Mouse (Mus musculus) CD8-positive naive resting alpha-beta T cell, adult 57 days (primary cell): Measurements from ENCODE around the gene Cebpzos. TPM values are rescaled to one million over a fixed set of nuclear protein-coding genes. Genes with fewer than 3 reads are reported as not detected.

Source experiments
- total RNA-seq: library from RNA; stranded (reverse); gene quantifications from one replicate; pipeline ENCODE4 v1.2.4, GENCODE M21; 2023

Gene Cebpzos
- 8.8 TPM for total RNA-seq

DNA sequence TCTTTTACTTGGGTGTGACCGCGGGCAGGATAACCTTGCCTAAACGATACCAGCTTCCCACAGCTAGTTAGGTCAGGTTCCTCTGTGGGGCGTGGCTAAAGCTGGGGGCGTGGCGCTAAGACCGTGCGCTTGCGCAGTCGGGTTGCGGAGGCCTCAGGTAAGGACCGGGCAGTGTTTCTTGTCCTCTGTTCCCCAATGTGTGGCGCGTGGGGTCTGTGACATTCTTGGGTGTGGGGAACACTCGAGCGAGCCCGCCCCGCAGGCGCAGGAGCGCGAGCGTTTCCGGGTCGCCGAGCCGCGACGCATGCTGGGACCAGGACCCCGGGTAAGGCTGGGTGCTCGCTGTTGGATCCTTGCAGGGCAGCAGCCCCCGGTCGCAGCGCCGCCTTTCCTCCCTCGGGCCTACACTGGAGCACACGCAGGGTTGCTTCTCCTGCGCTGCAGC lies at the start of gene Cebpzos:
Cebpzos (plus strand) TSS at position 132 of the 445 bp plus-strand sequence.

DNA sequence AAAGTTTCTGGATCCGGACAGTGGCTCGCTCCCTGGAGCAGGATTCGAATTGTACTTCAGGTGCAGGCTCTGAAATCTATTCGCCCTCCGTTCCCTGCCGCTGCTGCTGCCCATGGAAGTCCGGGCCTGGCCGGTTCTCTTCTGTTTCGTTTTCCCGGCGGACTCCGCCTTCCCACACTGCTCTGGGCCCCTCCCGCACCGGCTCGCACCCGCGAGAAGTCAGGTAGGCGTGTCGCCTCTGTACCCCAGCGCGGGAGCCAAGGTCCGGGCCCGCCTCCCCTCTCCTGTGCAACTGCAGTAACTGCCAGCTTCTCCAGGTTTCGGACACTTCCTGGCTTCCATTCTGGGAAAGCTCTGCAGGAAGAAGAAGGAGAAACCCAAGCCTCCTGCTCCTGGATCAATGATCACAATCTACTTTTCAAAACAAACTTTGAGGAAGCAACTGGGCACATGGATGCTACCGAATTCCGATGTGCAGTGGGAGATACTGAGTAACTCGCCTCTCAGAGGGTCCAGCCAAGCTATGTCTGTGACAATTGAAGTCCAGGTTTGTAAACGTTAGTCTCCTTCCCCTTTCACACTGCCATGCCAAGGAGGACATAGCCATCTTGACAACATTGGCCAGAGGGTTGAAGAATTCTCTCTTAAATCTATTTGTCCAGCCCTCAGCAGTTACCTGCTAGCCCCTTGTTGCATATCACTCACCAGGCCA lies 33.7 kb upstream of the Cebpzos start, which contains the start of gene Eif2ak2:
Eif2ak2 (minus strand) TSS at position 173 of the 712 bp plus-strand sequence.

DNA sequence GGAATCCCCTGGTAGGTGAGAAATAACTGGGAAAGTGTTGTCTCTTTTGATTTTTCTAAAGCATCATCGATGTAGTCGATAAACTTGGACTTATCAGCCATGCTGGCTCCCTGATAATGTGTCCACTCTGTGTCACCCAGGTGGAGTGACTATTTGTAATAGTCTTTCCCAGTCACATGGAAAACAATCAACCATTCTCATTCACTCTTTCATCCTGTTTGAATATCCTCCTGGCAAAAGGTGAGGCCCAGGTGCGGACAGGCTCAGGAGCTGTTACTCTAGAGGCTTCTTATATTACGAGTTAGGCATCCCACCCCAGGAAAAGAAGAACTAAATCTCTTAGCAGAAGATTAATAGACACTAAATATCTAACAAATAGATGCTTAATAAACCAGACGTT lies 9.4 kb upstream of the Cebpzos start, which contains the start of gene Sult6b1:
Sult6b1 (minus strand) TSS at position 101 of the 400 bp plus-strand sequence.

DNA sequence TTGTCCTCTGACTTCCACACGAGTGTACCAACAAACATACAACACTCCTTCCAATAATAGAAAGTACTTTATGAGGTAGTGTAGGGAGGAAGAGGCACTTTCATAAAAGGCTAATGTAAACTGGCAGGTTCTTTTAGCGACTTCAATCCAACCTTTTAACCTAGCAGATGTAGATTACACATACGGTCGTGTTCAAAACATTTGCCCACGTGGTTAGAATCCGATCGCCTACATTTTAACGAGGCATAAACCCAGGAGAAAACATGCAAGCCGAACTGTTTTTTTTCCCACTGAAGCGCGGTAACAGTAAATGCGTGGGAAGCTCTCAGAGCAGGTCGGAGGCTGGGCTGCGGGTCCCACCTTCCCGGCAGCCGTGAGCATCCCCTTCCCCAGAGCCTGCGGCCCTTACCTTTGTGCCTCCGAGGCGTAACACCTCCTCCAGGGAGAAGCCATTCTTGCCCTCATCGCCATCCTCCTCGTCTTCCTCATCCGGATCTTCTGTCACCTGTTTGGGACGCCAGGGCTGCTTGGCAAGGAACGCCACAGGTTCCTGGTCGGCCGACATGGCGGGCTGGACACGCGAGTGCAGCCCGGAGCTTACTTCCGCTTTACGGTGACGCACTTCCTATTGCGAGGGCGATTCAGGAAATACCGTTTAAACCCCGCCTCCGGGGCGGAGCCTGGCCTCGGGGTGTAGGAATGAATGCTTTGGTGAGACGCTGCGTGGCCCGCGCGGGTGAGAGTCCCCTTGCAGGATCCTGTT lies 20.3 kb downstream of the Cebpzos start, which contains the start of the genes Cebpz and Ndufaf7:
Cebpz (minus strand) TSS at position 601 of the 763 bp plus-strand sequence.
Ndufaf7 (plus strand) TSS at position 671 of the 763 bp plus-strand sequence.

Other genes starting within 250 kb of the Cebpzos start
- gene Strn, start 179.3 kb upstream of the Cebpzos start, total RNA-seq, result 29.0 TPM
- gene Heatr5b, start 81.1 kb upstream of the Cebpzos start, total RNA-seq, result 32.7 TPM
- gene Gpatch11, start 80.9 kb upstream of the Cebpzos start, total RNA-seq, result 25.9 TPM
- gene Eif2ak2, start 33.9 kb upstream of the Cebpzos start, total RNA-seq, result 19.8 TPM
- not detected for gene Sult6b1, start 9.5 kb upstream of the Cebpzos start, total RNA-seq
- gene Cebpz, start 20.6 kb downstream of the Cebpzos start, total RNA-seq, result 94.3 TPM
- 22.4 TPM for gene Ndufaf7, start 20.6 kb downstream of the Cebpzos start, total RNA-seq
- gene Prkd3, start 104.3 kb downstream of the Cebpzos start, total RNA-seq, result 51.2 TPM
- 3.9 TPM for gene Qpct, start 135.4 kb downstream of the Cebpzos start, total RNA-seq